Mouse (Mus musculus) CH12F3 (cell line): ENCODE results near the gene Ireb2.
"Not testable (repeated sequence)": the region's sequence is repeated elsewhere in the genome, so short reads cannot be mapped to it uniquely, and the experiment has no call there.

ENCODE experiments used
- in situ Hi-C: fragments of 300-500 bp; cut with MboI; formaldehyde crosslinking; loops from 2 replicates; pipeline ENCODE4 v1.14.3; 2020; ENCODE audit warnings: low sequenced_read_pairs

Ireb2 gene

DNA sequence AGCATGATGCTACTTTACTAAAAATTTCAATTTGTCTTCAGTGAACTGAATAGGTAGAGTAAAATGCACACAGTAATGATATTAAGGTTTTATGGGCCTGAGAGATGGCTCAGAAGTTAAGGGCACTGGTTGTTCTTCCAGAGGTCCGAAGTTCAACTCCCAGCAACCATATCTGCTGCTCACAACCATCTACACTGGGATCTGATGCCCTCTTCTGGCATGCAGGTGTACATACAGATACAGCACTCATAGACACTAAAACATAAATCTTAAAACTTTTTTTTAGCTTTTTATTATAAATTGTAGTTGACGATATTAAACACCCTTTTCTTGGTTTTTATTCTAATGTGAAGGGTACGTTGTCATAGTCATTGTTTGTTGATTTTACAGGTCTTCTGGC lies 33.5 kb downstream of the Ireb2 start:
- in situ Hi-C loops = no loop called here

DNA sequence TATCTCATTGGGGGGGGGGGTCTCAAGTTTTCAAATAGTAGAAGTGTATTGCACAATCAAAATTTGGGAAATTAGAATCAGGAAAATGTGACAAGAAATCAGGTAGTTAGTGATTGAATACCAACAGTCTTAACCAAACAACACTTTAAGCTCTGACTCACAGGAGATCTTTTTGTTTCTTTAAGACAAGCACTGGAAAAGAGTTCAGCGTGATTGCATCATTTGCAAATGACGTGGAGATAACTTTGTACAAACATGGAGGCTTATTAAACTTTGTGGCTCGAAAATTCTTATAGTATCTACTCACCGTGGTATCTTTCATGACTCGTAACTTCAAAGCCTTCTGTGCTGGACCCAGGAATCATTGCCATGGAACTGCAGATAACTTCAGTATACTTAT lies 45.9 kb downstream of the Ireb2 start:
- in situ Hi-C loops = no loop called here

DNA sequence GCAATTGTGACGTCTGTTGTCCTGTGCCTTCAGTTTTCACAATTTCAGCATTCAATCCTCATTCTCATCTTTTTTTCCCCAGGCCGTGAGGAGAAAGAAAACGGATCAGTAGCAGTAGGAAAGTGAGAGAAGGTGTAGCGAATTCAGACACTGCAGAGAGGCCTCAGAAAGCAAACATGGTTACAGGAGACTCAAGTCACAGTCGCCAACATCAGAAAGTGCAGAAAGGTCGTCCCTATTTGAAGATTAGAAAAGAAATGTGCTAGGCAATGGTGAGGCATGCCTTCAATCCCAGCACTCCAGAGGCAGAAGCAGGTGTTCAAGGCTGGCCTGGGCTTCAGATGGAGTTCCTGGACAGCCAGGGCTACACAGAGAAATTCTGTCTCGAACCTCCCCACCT lies 52.0 kb downstream of the Ireb2 start:
- in situ Hi-C loops = no loop called here

DNA sequence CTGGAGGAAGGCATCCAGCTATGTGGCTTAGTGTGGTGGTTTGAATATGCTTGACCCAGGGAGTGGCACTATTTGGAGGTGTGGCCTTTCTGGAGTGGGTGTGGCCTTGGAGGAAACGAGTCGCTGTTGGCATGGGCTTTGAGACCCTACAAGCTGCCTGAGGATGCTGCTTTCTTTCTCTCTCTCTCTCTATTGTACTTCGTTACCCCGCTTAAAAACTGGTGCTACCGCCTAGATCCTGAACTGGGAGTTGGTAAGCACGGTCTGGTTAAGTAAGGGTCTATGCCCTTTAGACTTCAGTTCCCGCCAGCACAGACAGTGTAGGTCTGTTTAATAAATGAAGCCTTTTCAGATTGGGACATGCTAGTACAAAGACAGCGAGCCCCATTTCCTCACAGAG lies 52.8 kb downstream of the Ireb2 start:
- in situ Hi-C loops = no loop called here

DNA sequence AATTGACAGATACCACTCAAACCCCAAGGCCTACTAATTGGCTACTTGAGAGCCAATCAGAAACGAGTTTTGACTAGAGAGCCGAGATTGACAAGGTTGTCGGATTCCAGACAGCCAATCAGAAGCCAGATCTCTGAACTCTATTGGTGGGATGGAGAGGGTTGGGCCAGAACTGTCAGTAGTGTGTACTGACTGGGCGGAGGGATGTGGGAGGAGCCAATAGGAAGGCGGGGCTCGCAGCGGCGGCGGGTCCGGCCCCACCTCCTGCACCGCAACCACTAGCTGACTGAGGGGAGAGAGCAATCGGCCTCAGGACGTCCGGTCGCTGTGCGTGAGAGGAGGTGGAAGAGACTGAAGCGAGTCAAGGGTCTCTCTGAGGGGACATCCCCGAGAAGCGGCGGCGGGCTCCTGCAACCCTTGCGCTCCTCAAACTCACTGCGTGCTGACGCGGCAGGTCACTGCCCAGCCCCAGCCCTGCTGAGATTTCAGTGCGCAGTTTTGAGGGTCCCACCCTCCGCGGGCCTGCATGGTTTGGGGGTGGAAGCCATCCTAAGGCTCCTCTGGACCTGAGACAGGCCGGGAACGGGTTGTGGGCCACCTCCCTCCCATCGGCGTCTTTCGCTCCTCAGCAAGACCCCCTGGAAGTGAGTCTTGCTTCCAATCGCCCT lies 53.6 kb downstream of the Ireb2 start, which contains the start of gene Hykk:
TSS of gene Hykk (plus strand) at position 274 of the 668 bp plus-strand sequence.
- in situ Hi-C loops = no loop called here

DNA sequence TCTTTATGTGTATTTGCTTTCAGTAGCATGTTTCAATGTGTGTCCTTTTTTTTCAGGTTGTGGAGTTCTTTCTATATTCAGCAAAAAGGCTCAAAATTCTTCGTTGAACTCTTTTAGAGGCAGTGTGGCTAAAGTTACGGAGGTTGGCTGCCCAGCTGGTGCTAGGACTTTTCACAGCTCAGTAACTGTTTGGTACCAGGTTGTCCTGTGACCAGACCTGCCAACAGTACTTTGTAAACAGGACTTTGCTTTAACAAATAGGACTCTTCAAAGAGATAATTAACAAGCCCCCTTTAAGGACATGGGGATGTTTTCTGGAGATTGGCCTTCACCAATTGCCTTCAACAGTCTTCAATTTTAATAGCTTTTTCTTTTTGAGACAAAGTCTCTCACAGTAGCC lies 54.6 kb downstream of the Ireb2 start:
- in situ Hi-C loops = no loop called here

DNA sequence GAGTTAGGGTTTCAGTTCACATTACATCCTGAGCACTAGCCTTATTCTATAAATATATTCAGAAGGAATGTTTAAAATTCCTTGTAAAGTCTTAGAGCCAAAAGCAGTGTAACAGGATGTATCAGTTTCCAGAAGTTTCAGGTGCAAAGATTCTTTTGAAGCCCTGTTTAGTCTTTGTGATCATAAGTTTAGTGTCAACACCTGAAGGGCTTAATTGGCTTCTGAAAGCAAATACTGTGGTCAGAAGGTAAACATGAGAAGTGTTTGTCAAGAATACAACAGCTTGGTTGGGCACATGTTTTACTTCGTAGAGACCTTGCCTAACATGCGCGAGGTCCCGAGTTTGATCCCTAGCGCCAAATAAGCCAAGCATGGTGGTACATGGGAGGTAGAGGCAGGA lies 55.2 kb downstream of the Ireb2 start:
- in situ Hi-C loops = no loop called here

DNA sequence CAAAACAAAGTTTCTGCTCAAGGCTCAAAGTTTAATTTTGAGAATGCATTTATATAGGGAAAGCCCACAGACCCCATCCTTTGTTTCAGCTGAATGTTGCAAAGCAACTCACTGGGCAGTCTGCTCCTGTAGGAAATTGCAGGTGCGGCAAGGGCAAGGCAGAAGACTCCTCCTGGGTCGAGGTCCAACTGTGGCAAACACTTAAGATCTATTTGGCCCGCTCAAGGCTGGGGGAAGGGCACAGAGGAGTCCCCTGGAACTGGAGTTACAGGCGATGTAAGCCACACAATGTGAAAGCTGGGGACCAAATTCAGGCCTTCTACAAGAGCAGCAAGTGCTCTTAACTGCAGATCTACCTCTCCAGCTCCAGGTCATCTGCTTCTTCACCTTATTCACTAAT lies 56.4 kb downstream of the Ireb2 start:
- in situ Hi-C loops = no loop called here

DNA sequence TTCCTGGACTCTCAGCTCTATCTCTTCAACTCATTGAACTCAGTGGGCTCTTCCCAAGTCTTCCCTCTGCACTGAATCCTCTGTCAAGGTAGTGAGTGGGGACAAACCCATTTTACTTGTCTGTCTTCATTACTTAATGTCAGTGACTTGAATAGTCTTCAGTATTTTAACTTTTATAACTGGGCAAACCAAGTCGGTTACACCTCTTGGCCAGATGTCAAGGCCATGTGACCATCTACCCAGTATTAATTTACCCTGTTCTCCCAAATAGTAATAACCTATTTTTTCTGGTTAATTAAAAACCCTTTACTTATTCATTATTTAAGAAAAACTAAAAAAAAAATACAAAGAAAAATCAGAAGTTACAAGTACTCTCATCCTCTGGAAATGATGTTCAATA lies 67.2 kb downstream of the Ireb2 start:
- in situ Hi-C loops = no loop called here

DNA sequence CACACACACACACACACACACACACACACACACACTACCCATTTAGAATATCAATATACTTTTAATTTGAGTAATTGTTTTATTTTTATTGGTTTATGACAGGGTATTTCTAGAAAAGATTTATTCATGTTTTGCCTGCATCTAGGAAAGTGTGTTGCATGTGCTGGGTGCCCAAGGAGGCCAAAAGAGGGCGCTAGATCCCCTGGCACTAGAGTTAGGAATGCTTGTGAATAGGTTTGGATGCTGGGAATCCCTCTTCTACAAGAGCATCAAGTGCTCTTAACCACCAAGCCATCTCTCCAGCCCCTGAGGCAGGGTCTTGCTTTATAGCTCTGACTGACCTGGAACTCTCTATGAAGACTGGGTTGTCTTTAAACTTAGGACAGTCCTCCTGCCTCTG lies 68.2 kb downstream of the Ireb2 start:
- in situ Hi-C loops = no loop called here

DNA sequence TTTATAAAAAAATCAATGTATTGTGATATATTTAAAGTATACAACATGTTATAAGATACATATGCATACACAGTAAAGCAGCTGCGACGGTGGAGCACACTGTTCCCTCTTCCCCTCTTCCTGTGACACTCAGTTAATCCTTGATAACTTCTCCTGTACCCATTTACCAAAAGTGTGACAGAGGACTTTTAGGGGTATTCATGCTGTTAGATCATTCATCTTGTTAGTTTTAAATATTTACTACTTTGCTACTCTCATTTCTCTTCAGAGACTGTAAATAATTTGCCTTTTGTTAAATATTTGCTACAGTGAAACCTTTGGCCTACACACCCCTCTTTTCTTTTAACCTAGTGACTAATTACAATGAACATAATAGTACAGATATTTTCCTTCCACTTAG lies 68.8 kb downstream of the Ireb2 start:
- in situ Hi-C loops = no loop called here

DNA sequence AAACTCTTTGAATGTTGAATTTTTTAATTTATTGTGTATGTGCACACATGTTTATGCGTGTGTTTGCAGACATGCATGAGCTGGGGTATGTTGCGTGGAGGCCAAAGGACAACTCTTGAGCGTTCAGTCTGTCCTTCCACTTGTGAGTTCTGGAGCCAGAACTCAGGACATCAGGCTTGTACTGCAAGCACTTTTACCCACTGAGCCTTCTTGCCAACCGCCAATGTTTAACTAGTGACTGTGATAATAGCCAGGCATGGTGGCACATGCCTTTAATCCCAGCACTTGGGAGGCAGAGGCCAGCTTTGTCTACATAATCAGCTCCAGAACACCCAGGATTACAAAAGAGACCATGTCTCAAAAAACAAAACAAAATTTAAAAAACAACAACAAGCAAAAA lies 78.5 kb downstream of the Ireb2 start:
- in situ Hi-C loops = no loop called here

DNA sequence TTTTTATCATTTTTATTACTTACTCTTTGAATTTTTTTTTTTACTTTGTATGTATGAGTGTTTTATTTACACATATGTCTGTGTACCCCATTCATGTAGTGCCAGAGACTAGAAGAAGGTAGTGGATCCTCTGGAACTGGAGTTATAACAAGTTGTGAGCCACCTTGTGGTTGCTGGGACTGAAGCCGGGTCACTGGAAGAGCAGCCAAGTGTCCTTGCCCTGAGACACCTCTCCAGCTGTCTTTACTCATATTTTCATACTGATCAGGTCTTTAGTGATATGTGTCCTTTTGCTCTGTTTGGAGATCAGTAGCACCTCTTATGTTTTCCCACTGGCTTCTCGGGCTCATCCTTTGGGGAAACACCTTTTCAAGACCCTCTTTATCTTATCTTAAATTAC lies 80.9 kb downstream of the Ireb2 start:
- in situ Hi-C loops = no loop called here

DNA sequence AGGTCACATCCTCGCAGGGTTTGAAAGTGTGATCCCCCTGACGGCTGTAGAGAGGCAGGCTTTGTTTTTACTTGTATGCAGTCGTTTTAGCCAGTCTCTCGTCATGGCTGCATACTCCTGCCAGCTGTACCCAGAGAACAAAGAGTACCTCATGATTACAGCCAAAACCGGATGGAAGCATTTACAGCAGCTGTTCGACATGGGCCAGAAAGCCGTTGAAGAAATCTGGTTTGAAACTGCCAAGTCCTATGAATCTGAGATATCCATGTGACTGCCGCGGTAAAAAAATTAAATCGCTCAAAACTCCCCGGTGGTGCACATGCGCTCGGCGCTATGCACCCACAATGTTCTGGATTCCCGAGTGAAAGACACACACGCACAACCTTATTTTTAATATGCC lies 82.7 kb downstream of the Ireb2 start:
- in situ Hi-C loops = no loop called here

DNA sequence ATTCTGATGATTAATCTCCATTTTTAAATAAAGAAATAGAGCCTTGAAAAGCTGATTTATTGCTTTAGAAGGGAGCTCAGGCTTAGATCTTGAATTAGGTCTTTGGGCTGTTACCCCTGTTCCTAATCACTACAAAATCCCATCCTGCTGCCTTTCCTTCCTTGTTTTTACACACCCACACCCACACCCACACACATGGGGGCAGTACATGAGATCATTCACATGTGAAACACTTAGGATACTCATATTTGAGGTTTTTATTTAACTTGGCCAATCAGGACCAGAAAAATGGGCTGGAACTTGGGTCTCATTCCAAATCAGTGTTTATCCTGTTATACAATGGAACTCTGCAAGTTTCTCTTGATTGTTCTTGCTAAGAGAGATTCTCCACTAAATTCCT lies 85.9 kb downstream of the Ireb2 start:
- in situ Hi-C loops = no loop called here

DNA sequence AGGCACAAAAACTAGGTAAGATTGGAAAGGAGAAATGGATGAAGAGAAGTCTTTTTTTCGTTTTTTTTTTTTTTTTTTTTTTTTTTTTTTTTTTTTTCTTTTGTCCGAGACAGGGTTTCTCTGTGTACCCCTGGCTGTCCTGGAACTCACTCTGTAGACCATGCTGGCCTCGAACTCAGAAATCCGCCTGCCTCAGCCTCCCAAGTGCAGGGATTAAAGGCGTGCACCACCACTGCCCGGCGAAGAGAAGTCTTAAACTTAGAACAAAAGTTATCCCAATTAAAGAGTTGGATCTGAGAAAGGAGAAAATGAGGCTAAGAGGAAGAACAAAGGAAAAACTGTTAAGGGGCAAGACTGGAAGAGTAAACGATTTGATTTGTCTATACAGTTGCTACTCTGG lies 86.6 kb downstream of the Ireb2 start:
- in situ Hi-C loops = not testable (repeated sequence)

DNA sequence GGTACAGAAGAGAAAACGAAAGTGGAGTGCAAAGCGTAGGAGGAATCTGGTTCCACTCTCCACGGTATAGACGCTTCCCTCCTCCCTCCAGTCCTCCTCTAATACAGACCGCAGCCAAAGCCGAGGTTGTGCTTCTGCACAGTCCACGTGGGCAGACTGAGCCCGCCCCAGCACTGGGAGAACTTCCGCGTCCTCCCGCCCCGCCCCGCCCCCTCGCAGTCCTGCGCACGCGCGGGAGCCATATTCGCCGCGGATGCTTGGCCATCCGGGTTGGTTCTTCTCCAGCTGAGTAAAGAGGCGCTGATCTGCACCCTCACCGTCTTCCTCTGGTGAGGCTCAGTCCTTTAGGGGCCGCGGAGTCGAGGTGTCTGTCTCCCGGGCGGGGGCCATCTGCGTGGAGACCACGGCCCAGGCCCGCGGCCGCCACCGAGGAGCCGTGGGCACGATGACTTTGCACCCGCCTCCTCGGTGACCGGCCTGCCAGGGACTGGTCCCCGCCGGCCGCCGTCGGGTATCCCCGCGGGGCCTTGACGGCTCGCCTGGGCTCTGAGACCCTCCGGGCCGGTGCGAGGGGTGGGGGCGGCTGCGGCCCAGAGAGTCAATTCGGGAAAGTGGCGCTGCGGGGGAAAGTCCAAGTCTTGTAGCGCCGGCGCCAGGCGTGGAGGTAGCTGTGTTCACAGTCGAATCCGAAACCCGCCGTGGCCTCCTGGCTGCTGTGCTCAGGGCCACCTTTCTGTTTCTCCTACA lies 87.2 kb downstream of the Ireb2 start, which contains the start of the genes Psma4 and AY074887:
TSS of gene Psma4 (plus strand) at position 216 of the 747 bp plus-strand sequence.
TSS of gene AY074887 (minus strand) at position 424 of the 747 bp plus-strand sequence.
- in situ Hi-C loops = no loop called here

DNA sequence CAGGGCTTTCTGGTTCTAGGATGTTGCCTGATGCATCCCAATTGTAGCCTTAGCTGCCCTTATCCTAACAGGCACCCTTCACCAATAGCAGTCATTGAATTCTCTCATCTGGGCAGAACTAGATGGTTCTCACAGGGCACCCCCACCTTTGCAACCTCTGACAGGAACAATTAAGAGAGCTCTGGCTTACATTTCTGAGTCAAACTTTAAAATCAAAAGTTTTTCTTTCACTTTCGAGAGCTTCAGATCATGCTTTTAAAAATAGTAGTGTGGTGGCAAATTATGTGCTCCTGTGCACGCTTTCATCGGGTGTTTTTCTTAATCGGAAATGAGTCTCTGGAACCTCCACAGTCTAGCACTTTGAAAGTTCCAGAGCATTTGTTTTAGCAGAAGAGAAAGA lies 97.5 kb downstream of the Ireb2 start:
- in situ Hi-C loops = no loop called here
